Mouse (Mus musculus): ENCODE measurements around the gene Ccnf. TPM values are rescaled to one million over a fixed set of nuclear protein-coding genes. Genes with fewer than 3 reads are reported as not detected.

Gene Ccnf
- total and polyA plus RNA-seq, 2 experiments: 3.0 to 5.5 TPM

GRCm38 (mm10) chr17:24199252-24199651 lies 52.0 kb downstream of the Ccnf start:
- H3K4me1 ChIP-seq (ENCODE audit: control insufficient read depth, insufficient read depth, low read length): peaks cover 8% of the 10 kb centered on the region
- H3K36me3 ChIP-seq (ENCODE audit: control insufficient read depth, insufficient read depth, low read length): no peaks in the 10 kb centered on the region
- no peak overlapping the region for H3K4me3 ChIP-seq (ENCODE audit: insufficient read depth, low read depth, low read length)
- TF ChIP-seq CTCF (IDR thresholded peaks at IDR 0.05; ENCODE audit: low read depth, low read length) (no peak), POLR2A (IDR thresholded peaks at IDR 0.05; ENCODE audit: extremely low read depth, insufficient read depth, low read length) (no peak)
- peaks cover 27% of the 10 kb centered on the region; the same call in 1 of the 2 replicates for H3K79me2 ChIP-seq (ENCODE audit: control insufficient read depth, insufficient read depth, low read length)
- H3K27me3 ChIP-seq (ENCODE audit: control insufficient read depth, insufficient read depth, low read length): no peaks in the 10 kb centered on the region
- WGBS: 90% methylated on average over 4 of the region's 4 CpGs
- no peak for DNase-seq (ENCODE audit: extremely low read depth, low read depth, low spot score)
- no peak overlapping the region for H3K27ac ChIP-seq (replicated peaks; ENCODE audit: insufficient read depth, low read depth, low read length)
- no peak overlapping the region for H3K9ac ChIP-seq (ENCODE audit: low read depth, low read length)

GRCm38 (mm10) chr17:24197032-24197824 lies 54.1 kb downstream of the Ccnf start:
- Histone ChIP-seq H3K36me3 (ENCODE audit: control insufficient read depth, insufficient read depth, low read length) (no peaks in the 10 kb centered on the region), H3K9ac (ENCODE audit: low read depth, low read length) (no peak overlapping the region), H3K27me3 (ENCODE audit: control insufficient read depth, insufficient read depth, low read length) (no peaks in the 10 kb centered on the region), H3K27ac (replicated peaks; ENCODE audit: insufficient read depth, low read depth, low read length) (no peak overlapping the region), H3K79me2 (ENCODE audit: control insufficient read depth, insufficient read depth, low read length) (peaks cover 21% of the 10 kb centered on the region; the same call in 1 of the 2 replicates), H3K4me1 (ENCODE audit: control insufficient read depth, insufficient read depth, low read length) (peaks cover 14% of the 10 kb centered on the region), H3K4me3 (ENCODE audit: insufficient read depth, low read depth, low read length) (no peak overlapping the region)
- no peak for DNase-seq (ENCODE audit: extremely low read depth, low read depth, low spot score)
- TF ChIP-seq CTCF (IDR thresholded peaks at IDR 0.05; ENCODE audit: low read depth, low read length): no peak
- no peak for TF ChIP-seq POLR2A (IDR thresholded peaks at IDR 0.05; ENCODE audit: extremely low read depth, insufficient read depth, low read length)
- WGBS: 77% methylated on average over 15 of the region's 15 CpGs

DNA sequence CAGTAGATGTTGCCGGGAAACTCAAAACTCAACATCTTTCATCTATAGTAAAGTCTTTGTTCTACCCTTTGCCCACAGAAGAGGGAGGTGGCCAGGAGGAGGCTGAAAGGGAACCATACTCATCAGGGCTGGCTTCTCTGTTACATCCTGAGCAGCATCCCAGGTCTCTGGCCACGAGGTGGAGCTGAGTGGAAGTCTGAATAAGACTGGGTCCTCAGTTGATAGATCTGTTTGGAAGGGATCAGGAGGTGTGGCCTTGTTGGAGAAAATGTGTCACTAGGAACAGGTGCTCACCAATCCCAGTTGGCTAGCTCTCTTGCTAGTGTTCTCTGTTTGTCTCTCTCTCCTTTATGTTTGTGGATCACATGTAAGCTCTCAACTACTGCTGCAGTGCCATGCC lies 55.9 kb downstream of the Ccnf start:
- DNase-seq (ENCODE audit: extremely low read depth, low read depth, low spot score): peak; percentile 52
- TF ChIP-seq CTCF (IDR thresholded peaks at IDR 0.05; ENCODE audit: low read depth, low read length) (0 out of 2 replicates have a peak, but pooled peaks have one; percentile 10), POLR2A (IDR thresholded peaks at IDR 0.05; ENCODE audit: extremely low read depth, insufficient read depth, low read length) (no peak)
- H3K36me3 ChIP-seq (ENCODE audit: control insufficient read depth, insufficient read depth, low read length): no peaks in the 10 kb centered on the region
- H3K79me2 ChIP-seq (ENCODE audit: control insufficient read depth, insufficient read depth, low read length): peaks cover 21% of the 10 kb centered on the region; the same call in 1 of the 2 replicates
- H3K27me3 ChIP-seq (ENCODE audit: control insufficient read depth, insufficient read depth, low read length): no peaks in the 10 kb centered on the region
- no peak overlapping the region for H3K9ac ChIP-seq (ENCODE audit: low read depth, low read length)
- H3K4me1 ChIP-seq (ENCODE audit: control insufficient read depth, insufficient read depth, low read length): peaks cover 14% of the 10 kb centered on the region
- no peak overlapping the region for H3K4me3 ChIP-seq (ENCODE audit: insufficient read depth, low read depth, low read length)
- no peak overlapping the region for H3K27ac ChIP-seq (replicated peaks; ENCODE audit: insufficient read depth, low read depth, low read length)
- WGBS: 33% methylated on average over 2 of the region's 2 CpGs

GRCm38 (mm10) chr17:24193769-24194168 lies 57.5 kb downstream of the Ccnf start:
- H3K27ac ChIP-seq (replicated peaks; ENCODE audit: insufficient read depth, low read depth, low read length): no peak overlapping the region

DNA sequence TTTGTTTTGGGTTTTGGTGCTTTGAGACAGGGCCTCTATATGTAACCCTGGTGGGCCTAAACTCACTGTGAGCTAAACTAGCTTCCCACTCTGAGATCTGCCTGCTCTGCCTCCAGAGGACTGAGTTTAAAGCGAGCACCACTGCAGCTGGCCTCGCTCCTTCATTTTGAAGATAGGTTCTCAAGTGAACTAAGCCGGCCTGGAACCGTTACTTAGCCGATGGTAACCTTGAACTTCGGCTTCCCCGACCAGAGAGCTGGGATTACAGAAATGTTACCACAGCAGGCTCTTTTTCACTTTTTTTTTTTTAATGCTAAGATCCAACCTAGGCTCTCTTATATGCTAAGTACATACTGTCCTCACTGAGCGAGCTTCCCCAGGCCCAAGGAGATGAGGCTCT lies 58.0 kb downstream of the Ccnf start:
- no peak for DNase-seq (ENCODE audit: extremely low read depth, low read depth, low spot score)
- WGBS: 52% methylated on average over 8 of the region's 8 CpGs
- Histone ChIP-seq H3K4me3 (ENCODE audit: insufficient read depth, low read depth, low read length) (no peak overlapping the region), H3K27me3 (ENCODE audit: control insufficient read depth, insufficient read depth, low read length) (no peaks in the 10 kb centered on the region), H3K4me1 (ENCODE audit: control insufficient read depth, insufficient read depth, low read length) (peaks cover 11% of the 10 kb centered on the region), H3K79me2 (ENCODE audit: control insufficient read depth, insufficient read depth, low read length) (peaks cover 6% of the 10 kb centered on the region; the same call in 1 of the 2 replicates), H3K9ac (ENCODE audit: low read depth, low read length) (no peak overlapping the region), H3K27ac (replicated peaks; ENCODE audit: insufficient read depth, low read depth, low read length) (no peak overlapping the region), H3K36me3 (ENCODE audit: control insufficient read depth, insufficient read depth, low read length) (no peaks in the 10 kb centered on the region; the same call in 1 of the 2 replicates)
- no peak for TF ChIP-seq CTCF (IDR thresholded peaks at IDR 0.05; ENCODE audit: low read depth, low read length)

More at GRCm38 (mm10) chr17:24193769-24194168, 57.5 kb downstream of the Ccnf start:
- Histone ChIP-seq H3K4me3 (ENCODE audit: insufficient read depth, low read depth, low read length) (no peak overlapping the region), H3K9ac (ENCODE audit: low read depth, low read length) (no peak overlapping the region), H3K79me2 (ENCODE audit: control insufficient read depth, insufficient read depth, low read length) (peaks cover 7% of the 10 kb centered on the region; the same call in 1 of the 2 replicates), H3K27me3 (ENCODE audit: control insufficient read depth, insufficient read depth, low read length) (no peaks in the 10 kb centered on the region), H3K4me1 (ENCODE audit: control insufficient read depth, insufficient read depth, low read length) (peaks cover 11% of the 10 kb centered on the region), H3K36me3 (ENCODE audit: control insufficient read depth, insufficient read depth, low read length) (no peaks in the 10 kb centered on the region; the same call in 1 of the 2 replicates)
- TF ChIP-seq CTCF (IDR thresholded peaks at IDR 0.05; ENCODE audit: low read depth, low read length) (no peak), POLR2A (IDR thresholded peaks at IDR 0.05; ENCODE audit: extremely low read depth, insufficient read depth, low read length) (no peak)
- no peak for DNase-seq (ENCODE audit: extremely low read depth, low read depth, low spot score)
- 97% methylated on average over 5 of the region's 5 CpGs for WGBS

- no peak overlapping the region for H3K9ac ChIP-seq (ENCODE audit: low read depth, low read length)
- DNase-seq (ENCODE audit: extremely low read depth, low read depth, low spot score): peak; percentile 60
- H3K79me2 ChIP-seq (ENCODE audit: control insufficient read depth, insufficient read depth, low read length): peaks cover 6% of the 10 kb centered on the region; the same call in 1 of the 2 replicates
- no peaks in the 10 kb centered on the region for H3K27me3 ChIP-seq (ENCODE audit: control insufficient read depth, insufficient read depth, low read length)
- no peak overlapping the region for H3K27ac ChIP-seq (replicated peaks; ENCODE audit: insufficient read depth, low read depth, low read length)
- no peak overlapping the region for H3K4me3 ChIP-seq (ENCODE audit: insufficient read depth, low read depth, low read length)
- WGBS: 32% methylated on average over 8 of the region's 8 CpGs
- TF ChIP-seq POLR2A (IDR thresholded peaks at IDR 0.05; ENCODE audit: extremely low read depth, insufficient read depth, low read length) (no peak), CTCF (IDR thresholded peaks at IDR 0.05; ENCODE audit: low read depth, low read length) (no peak)
- H3K4me1 ChIP-seq (ENCODE audit: control insufficient read depth, insufficient read depth, low read length): peaks cover 11% of the 10 kb centered on the region
- H3K36me3 ChIP-seq (ENCODE audit: control insufficient read depth, insufficient read depth, low read length): no peaks in the 10 kb centered on the region; the same call in 1 of the 2 replicates
These were observed 58.4 kb downstream of the Ccnf start for GRCm38 (mm10) chr17:24192848-24193247.
